Mouse (Mus musculus) hindbrain, postnatal 0 days (tissue): ENCODE results near the gene Arid4a. TPM values are rescaled to one million over a fixed set of nuclear protein-coding genes. Genes with fewer than 3 reads are reported as not detected.

Source experiments
- ATAC-seq: fragments of 200-750 bp; cut with Nextera tagmentation; 2 replicates; pipeline ENCODE4 v1.8.0; 2017; ENCODE audit warnings: mild to moderate bottlenecking, moderate TSS enrichment, moderate library complexity
- DNase-seq: peaks from one replicate; pipeline ENCODE4 v3.0.0-alpha.2; 2015; ENCODE audit warnings: low spot score
- H3K27ac ChIP-seq: fragments of 300-500 bp; sonication (generic); 2 replicates; pipeline ENCODE4 v1.5.1; 2014; ENCODE audit warnings: mild to moderate bottlenecking
- H3K27me3 ChIP-seq: fragments of 300-500 bp; sonication (generic); 2 replicates; pipeline ENCODE4 v1.6.1; 2014; ENCODE audit warnings: low read length, mixed read lengths; ENCODE audit not compliant: insufficient read depth
- H3K36me3 ChIP-seq: fragments of 300-500 bp; sonication (generic); 2 replicates; pipeline ENCODE4 v1.6.1; 2014; ENCODE audit warnings: low read length, mixed read lengths; ENCODE audit not compliant: insufficient read depth
- H3K4me1 ChIP-seq: fragments of 300-500 bp; sonication (generic); 2 replicates; pipeline ENCODE4 v1.6.1; 2014; ENCODE audit warnings: antibody characterized with exemption, low read length, mixed read lengths; ENCODE audit not compliant: insufficient read depth
- H3K4me2 ChIP-seq: fragments of 300-500 bp; sonication (generic); 2 replicates; pipeline ENCODE4 v1.6.1; 2014; ENCODE audit warnings: low read depth, mild to moderate bottlenecking, low read length, moderate library complexity, mixed read lengths
- H3K4me3 ChIP-seq: fragments of 300-500 bp; sonication (generic); 2 replicates; pipeline ENCODE4 v1.5.1; 2014; ENCODE audit warnings: low read length
- H3K9ac ChIP-seq: fragments of 300-500 bp; sonication (generic); replicated peaks from 2 replicates; pipeline ENCODE4 v1.6.1; 2014; ENCODE audit warnings: mild to moderate bottlenecking, low read length, moderate library complexity, mixed read lengths
- H3K9me3 ChIP-seq: fragments of 300-500 bp; sonication (generic); 2 replicates; pipeline ENCODE4 v1.6.1; 2016; ENCODE audit warnings: low read length, mixed read lengths
- CTCF ChIP-seq: IDR thresholded peaks from 2 replicates; pipeline ENCODE4 v1.5.1; 2016; ENCODE audit warnings: antibody characterized with exemption, control low read depth, low read depth
- WGBS: fragments of 180-500 bp; shearing (Covaris S2); extraction: QIAGEN DNeasy Blood & Tissue Kit; methylation state at CpG from one replicate; pipeline ENCODE4 v1.1.7; 2014; 5-methylcytosine and 5-hydroxymethylcytosine counted together
- polyA plus RNA-seq: library from polyadenylated mRNA; unstranded; fragments of >200 nt; fragmentation: Nextera tagmentation; extraction: Ambion mirVana; gene quantifications from 2 replicates; pipeline ENCODE4 v1.2.1, GENCODE M21; 2015
- total RNA-seq: library from RNA; depleted of rRNA; stranded (reverse); fragments of >200 nt; gene quantifications from 2 replicates; pipeline ENCODE4 v1.2.3, GENCODE M21; 2014

Arid4a gene
- total and polyA plus RNA-seq, 2 experiments from 2014 or later, result 7.1 to 32.7 TPM

DNA sequence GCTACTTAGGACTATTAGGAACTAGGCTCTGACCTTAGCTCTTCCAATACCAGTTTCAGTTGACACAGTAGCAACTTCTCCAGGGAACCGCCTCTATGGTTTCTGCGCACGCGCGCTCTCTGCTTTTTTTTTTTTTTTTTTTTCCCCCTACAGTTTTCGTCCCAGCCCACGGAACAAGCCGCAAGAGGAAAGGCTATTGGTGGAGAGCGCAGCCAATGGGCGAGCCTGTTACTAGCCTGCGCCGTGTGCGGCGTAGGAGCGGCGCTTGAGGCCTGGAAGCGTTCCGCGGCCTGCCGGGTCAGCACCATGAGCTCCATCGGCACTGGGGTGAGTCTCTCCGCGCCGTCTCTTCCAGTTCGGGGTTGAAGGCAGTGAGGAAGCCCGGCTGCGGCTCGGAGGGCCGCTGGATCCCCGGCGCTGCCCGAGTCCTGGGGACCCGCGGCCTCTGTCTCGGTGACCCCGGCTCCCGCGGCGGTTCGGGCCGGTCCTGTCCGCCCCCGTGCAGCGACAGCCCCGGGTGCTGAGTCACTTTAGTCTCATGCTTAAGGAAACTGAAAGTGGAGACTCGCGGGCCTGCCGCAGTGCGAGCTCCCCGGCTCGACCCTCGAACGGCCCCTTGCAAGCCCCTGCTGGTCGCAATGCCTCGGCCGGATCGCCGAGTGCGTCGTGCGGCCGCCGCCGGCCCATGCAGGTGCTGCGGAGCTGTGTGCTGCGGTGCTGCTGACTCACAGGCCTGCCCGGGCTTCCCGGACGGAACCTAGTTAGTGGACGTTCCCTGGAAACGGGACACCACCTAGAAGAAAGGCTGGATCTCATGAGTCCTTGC lies 41.1 kb upstream of the Arid4a start, which contains the start of gene Psma3:
TSS of gene Psma3 (plus strand) at position 181 of the 826 bp plus-strand sequence.
- DNase-seq (peak; percentile 97), ATAC-seq (peak; percentile 99)
- Histone ChIP-seq H3K27ac (peak within 1 kb of the TSS; percentile 99), H3K9me3 (no peaks in the 10 kb centered on the region), H3K4me1 (peaks cover 9% of the 10 kb centered on the region; the same call in 1 of the 2 replicates), H3K4me2 (peak within 1 kb of the TSS; percentile 73), H3K36me3 (no peaks in the 10 kb centered on the region; the same call in 1 of the 2 replicates), H3K9ac (peak within 1 kb of the TSS; percentile 99), H3K27me3 (no peaks in the 10 kb centered on the region), H3K4me3 (peak within 1 kb of the TSS; percentile 99)
- TF ChIP-seq CTCF, result no peak
- under 1% methylated on average over 71 of the region's 71 CpGs for WGBS

GRCm38 (mm10) chr12:70975406-70975805 lies 40.4 kb upstream of the Arid4a start:
- Histone ChIP-seq H3K9me3 (no peaks in the 10 kb centered on the region), H3K27me3 (no peaks in the 10 kb centered on the region), H3K4me1 (peaks cover 9% of the 10 kb centered on the region; the same call in 1 of the 2 replicates), H3K9ac (peak overlapping the region; percentile 99), H3K4me2 (peak overlapping the region; percentile 73), H3K4me3 (peak overlapping the region; percentile 99), H3K27ac (peak overlapping the region; percentile 99), H3K36me3 (no peaks in the 10 kb centered on the region; the same call in 1 of the 2 replicates)
- DNase-seq (no peak), ATAC-seq (no peak)
- TF ChIP-seq CTCF, result no peak
- 31% methylated on average over 10 of the region's 10 CpGs for WGBS

DNA sequence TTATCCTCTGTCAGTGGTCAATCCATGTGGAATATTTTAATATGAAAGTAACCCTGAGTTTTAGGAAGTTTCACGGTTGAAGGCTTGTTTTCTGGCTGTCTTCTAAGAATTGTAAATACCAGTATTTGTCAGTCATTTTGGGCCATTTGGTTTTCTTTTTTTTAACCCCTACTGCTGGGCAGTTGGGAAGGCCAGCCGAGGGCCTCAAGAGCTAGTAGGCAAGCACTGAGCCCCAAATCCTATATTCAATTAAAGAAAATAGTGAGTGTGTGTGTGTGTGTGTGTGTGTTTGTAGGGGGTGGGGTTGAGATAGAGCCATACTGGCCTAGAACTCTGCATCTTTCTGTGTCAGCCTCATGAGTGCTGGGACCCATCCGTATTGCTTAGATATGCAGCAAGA lies 39.9 kb upstream of the Arid4a start:
- Histone ChIP-seq H3K4me3 (peak overlapping the region; percentile 99), H3K4me2 (peak overlapping the region; percentile 73), H3K36me3 (no peaks in the 10 kb centered on the region; the same call in 1 of the 2 replicates), H3K4me1 (peaks cover 9% of the 10 kb centered on the region; the same call in 1 of the 2 replicates), H3K9me3 (no peaks in the 10 kb centered on the region), H3K27me3 (no peaks in the 10 kb centered on the region), H3K9ac (0 out of 2 replicates have a peak overlapping the region, but pooled peaks have one; percentile 99), H3K27ac (no peak overlapping the region)
- WGBS, result 68% methylated on average over 3 of the region's 3 CpGs
- DNase-seq, result no peak
- no peak for ATAC-seq
- no peak for TF ChIP-seq CTCF

DNA sequence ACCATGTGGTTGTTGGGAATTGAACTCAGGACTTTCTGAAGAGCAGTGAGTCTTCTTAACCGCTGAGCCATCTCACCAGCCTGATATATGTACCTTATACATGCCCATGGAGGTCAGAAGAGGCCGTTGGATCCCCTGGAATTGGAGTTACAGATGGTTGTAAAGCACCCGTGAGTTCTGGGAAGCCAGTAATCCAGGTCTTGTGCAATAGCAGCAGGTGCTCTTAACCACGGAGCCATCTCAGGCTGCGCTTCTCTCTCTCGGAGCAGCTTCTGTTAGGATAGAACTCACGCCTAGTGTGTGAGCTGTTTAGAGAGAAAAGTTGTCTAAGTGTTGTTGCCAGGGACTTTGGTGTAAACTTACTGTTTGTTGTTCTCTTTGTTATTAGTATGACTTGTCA lies 37.4 kb upstream of the Arid4a start:
- TF ChIP-seq CTCF, result no peak
- Histone ChIP-seq H3K4me1 (peaks cover 9% of the 10 kb centered on the region; the same call in 1 of the 2 replicates), H3K9me3 (no peaks in the 10 kb centered on the region), H3K9ac (no peak overlapping the region), H3K36me3 (peaks cover 7% of the 10 kb centered on the region; the same call in 1 of the 2 replicates), H3K27ac (no peak overlapping the region), H3K4me3 (no peak overlapping the region), H3K4me2 (no peak overlapping the region), H3K27me3 (no peaks in the 10 kb centered on the region)
- WGBS, result 89% methylated on average over 7 of the region's 7 CpGs
- DNase-seq (no peak), ATAC-seq (no peak)

GRCm38 (mm10) chr12:70984855-70985550 lies 30.8 kb upstream of the Arid4a start:
- no peak overlapping the region for H3K4me3 ChIP-seq
- ATAC-seq, result no peak
- no peak for DNase-seq
- H3K4me2 ChIP-seq, result no peak overlapping the region
- H3K36me3 ChIP-seq, result peaks cover 48% of the 10 kb centered on the region
- no peaks in the 10 kb centered on the region for H3K27me3 ChIP-seq
- TF ChIP-seq CTCF, result no peak
- no peaks in the 10 kb centered on the region for H3K4me1 ChIP-seq
- no peak overlapping the region for H3K27ac ChIP-seq
- 94% methylated on average over 7 of the region's 7 CpGs for WGBS
- no peak overlapping the region for H3K9ac ChIP-seq
- H3K9me3 ChIP-seq, result no peaks in the 10 kb centered on the region

GRCm38 (mm10) chr12:70997225-70997624 lies 18.6 kb upstream of the Arid4a start:
- no peak for ATAC-seq
- Histone ChIP-seq H3K4me1 (no peaks in the 10 kb centered on the region), H3K4me3 (no peak overlapping the region), H3K27me3 (no peaks in the 10 kb centered on the region), H3K9me3 (no peaks in the 10 kb centered on the region), H3K36me3 (peaks cover 30% of the 10 kb centered on the region), H3K4me2 (no peak overlapping the region), H3K27ac (no peak overlapping the region), H3K9ac (no peak overlapping the region)
- WGBS, result 93% methylated on average over 5 of the region's 5 CpGs
- DNase-seq, result no peak
- TF ChIP-seq CTCF, result no peak
